Mouse (Mus musculus): ENCODE results near the gene Trio.

Trio gene

DNA sequence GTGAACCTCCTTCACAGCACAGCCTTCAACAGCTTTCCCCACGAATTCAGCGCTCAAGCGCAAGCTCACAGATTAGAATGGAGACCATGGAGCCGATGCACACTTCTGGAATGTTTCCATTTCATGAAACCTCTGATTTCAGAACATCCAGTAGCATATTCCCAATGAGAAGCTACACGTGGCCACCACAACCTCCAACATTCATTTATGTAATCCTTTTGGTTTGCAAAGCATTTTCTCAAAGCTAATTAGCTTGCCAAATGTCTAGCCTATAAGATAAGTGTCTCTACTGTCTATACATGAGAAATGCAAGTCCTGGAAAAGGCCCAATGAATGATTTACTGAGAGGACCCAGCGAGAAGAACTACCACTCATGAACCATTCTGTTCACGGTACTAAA, 74.5 kb downstream of the Trio start:
- no peak for DNase-seq (ENCODE audit: low read depth in 2 of 2, low spot score in 2 of 2)

DNA sequence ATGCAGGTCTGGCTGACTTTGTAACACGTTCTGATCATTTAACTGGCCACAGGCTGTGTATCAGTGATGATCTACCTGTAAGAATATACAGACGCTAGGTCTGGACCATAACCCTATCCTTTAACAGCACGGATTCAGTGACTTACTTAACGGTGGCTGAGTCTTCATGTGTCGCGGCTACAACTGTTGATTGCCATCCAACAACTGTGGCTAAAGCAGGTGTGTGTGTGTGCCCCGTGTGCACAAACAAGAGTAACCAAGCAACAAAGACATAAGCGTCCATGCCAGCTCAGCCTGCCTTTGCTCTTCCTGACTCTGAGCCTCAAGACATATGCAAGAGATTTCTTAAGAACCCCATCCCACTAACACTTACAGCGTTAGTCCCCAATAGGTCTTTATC, 76.5 kb downstream of the Trio start:
- DNase-seq (ENCODE audit: low read depth in 2 of 2, low spot score in 2 of 2): no peak

DNA sequence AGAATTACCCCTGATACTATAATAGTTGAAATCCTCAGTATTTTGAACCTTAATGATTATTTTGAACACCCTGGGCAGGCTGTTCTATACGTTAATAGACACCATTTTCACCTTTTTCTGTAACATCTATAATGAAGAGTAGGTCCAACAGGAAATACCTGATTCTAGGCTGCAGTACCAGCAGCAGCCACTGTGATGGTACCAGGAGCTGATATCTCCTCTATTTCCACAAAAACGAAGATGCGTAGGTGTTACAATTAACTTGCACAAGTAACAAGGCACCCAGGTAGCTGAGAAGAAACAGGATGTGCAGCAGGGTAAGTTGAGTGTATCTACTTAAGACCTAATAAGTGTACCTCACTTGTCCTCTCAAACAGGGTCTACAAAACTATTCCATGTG, 77.8 kb downstream of the Trio start:
- DNase-seq (ENCODE audit: low read depth in 2 of 2, low spot score in 2 of 2): no peak

DNA sequence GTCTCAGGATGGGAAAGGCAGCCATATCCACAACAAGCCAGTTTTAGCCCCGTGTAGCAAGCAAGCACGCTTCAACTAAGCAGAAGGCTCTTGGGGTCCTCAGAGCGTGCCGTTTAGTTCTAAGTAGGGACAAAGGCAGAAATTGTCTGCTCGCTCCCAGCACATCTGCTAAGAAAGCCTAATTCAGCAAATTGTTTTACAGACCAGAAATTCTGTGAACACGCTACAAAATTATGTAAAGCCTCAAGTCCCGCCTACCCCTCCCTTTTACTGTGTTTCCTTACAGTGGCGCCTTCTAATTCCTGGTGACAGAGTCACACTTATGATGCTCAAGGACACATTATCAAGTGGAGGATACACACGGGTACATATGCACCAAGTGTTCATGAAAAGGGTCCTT, 80.1 kb downstream of the Trio start:
- no peak for DNase-seq (ENCODE audit: low read depth in 2 of 2, low spot score in 2 of 2)

DNA sequence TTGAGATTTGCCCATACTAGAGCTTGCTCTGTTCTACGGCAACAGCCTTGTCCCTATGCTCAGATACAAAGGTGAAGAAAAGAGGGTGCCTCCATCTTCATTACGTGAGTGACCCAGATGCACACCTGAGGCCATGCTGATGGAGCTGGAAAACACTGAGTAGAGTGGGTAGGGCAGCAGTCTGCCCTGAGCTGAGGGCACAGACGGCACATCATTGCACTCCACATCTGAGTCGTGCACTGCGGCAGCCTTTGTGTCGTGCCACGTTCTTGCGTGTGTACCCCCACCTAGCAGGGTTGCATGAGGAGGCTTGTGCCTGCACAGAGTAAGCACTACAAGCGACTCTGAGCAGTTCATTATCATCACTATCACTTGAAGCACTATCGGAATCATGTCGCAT, 80.8 kb downstream of the Trio start:
- no peak for DNase-seq (ENCODE audit: low read depth in 2 of 2, low spot score in 2 of 2)

DNA sequence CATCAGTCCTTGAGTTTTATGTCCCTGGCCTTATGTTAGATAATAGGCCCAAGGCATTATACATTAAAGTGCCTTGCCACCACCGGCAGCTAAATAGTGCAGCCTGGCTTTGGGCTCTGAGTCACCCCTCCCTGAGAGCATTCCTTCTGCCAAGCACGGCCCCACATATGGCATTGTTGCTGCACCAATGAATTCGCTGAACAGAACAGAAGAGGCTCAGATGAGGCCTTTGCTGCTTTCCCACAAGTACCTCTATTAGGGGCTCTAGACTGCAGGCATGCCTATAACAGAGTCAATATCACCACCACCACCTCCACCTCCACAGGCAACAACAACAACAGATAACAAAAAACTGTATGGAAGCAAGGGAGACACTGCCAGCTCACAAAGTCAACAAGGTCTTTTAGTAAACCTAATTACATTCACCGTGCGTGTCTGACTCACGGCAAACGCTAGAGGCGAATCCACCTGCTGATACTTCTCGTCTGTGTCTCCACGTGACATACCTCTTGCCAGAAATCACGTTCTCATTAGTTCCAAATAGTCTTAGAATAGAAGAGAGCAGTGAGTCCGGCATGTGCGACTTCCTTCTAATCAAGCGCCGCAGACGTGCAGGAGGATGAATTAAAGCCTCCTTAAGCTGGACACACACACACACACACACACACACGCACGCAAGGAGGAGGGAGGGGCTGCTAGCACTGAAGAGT, 82.0 kb downstream of the Trio start:
- no peak for DNase-seq (ENCODE audit: low read depth in 2 of 2, low spot score in 2 of 2)

DNA sequence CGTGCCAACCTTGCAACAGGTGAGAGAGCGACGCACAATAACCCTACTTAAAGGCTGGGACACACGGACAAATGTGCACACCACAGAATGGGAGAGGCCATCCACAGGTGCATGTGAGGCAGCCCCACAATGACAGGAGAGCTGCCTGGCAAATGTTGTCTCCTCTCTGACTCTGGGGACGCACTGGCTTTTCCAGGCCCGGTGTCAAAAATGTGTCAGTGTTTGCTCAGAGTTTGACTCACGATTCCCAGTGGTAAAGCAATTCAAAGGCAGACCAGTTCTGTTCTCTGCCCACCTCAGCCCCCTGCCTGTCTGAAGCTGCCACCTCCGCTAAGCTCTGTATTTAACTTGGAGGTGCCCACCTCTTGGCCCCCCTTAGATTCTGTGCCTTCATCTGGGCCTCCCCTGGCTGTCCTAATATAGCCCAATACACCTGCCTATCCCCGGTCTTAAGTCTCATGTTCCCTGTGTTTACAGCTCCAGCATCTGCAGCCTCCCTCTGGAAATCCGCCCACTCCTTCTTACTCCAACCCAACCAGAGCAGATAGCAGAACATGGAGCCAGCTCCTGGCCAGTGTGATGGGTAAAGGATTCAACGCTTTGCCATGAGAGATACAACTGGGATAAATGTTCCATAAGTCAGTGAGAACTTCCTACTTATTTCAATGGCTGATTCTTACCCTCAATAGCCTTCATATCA, 83.3 kb downstream of the Trio start:
- DNase-seq (ENCODE audit: low read depth in 2 of 2, low spot score in 2 of 2): no peak

DNA sequence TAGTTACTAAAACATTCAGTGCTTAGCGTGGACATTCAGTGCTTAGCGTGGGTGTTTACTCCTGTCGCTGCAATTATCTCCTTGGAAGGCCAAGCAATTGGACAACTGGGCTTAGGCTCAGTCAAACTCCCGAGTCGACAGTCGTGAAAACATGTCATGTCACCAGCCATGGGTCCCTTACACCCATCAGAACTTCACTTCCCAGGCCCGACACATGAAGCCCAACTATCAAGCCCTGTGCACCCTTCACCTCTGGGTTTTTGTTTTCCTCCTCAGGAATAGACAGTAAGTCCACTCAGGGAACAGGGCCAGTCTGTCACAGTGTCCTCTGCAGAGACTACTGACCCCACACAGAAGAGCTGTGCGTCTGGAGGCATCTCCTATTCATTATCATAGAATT, 84.2 kb downstream of the Trio start:
- DNase-seq (ENCODE audit: low read depth in 2 of 2, low spot score in 2 of 2): no peak

DNA sequence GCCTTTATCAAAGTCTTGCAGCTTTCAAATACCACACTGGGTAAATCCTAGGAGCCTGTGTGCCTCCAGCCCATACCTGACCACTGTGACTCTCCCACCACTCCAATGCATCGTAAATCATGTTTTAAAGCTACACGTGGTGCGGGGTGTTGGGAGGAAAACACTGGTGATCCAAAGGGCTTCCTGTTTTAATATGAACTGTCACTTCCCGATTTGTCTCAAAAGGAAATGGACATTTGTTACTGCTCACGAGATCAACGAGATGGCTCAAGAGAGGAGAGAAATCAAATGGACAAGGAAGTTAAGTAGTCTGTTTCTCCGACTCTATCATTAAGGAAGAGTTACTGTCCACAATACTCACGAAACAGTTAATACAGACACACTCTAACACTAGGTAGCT, 84.6 kb downstream of the Trio start:
- no peak for DNase-seq (ENCODE audit: low read depth in 2 of 2, low spot score in 2 of 2)

DNA sequence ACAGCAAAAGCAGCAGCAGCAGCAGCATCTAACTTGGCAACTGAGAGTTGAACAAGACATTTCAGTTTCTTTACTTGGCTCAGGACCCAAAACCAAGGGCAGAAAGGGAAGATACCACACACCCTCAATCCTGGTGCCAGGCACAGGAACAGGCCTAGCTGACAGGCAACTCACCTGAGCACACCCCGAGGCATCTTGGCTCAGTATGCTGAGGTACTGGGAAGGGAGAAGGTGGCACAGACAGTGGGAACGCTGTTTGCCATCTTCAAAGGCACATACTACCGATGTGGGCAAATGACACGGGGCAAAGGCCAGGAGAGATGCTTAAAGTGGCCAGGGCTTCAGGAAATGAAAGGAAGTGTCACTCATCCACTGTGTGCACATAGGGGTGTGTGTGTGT, 85.6 kb downstream of the Trio start:
- no peak for DNase-seq (ENCODE audit: low read depth in 2 of 2, low spot score in 2 of 2)

DNA sequence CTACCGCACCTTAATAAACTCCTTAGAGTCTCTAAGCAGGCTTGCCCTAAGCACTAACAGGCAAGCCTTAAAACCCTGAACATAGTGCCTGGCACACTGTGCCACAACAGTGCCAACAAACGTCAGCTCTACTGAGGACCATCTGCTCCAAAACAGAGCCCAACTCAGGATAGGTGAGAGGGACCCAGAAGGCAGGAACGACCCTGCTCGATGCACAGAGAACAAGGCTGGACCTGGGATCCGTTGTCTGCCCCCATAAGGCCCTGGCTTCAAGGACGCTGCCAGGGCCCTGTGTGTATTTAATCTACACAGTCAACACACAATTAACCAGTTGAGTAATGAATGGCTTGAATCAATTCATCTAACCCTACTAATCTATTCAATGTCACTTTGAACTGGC, 86.8 kb downstream of the Trio start:
- no peak for DNase-seq (ENCODE audit: low read depth in 2 of 2, low spot score in 2 of 2)

DNA sequence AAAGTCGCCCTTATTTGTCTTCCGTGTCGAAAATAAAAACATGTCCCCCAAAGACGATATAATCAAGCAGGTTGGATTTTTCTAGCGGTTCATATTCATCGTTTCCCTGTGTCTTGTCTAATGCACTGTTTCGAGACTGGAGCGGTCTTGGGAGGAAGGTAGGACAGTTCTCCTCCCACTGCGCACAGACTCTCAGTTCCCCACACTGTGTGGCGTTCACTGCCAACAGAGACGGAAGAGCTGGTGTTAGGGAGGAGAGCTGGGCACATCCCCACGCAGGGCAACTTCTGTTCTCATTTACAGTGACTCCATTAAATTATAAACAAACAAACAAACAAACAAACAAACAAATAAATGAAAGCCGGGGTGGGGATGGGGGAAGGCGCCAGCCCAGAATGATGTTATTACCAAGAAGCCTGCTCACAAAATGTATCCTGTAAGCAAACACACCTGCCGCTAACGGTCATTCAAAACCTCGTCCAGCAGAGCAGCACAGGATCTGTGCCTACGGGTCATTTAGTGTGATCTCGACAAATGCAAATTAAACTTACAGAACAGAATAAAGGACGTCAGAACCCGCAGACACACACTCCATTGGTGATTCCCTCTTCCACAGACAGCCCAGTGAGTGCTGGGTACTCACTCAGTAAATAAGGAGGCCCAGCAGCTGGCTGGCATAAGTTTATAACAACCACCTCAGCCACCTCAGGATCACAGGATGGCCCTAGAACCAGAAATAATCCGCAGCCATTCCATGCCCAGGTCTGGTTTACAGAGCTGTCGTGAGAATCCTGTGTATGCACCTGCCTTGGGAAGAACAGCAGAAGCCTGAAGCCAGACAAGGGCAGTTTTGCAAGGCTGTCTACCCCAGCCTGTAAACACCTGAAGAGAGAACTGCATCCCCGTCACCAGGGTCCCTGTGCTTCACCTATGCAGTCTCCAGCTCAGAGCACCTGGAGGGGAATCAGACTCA, 87.5 kb downstream of the Trio start:
- no peak for DNase-seq (ENCODE audit: low read depth in 2 of 2, low spot score in 2 of 2)

DNA sequence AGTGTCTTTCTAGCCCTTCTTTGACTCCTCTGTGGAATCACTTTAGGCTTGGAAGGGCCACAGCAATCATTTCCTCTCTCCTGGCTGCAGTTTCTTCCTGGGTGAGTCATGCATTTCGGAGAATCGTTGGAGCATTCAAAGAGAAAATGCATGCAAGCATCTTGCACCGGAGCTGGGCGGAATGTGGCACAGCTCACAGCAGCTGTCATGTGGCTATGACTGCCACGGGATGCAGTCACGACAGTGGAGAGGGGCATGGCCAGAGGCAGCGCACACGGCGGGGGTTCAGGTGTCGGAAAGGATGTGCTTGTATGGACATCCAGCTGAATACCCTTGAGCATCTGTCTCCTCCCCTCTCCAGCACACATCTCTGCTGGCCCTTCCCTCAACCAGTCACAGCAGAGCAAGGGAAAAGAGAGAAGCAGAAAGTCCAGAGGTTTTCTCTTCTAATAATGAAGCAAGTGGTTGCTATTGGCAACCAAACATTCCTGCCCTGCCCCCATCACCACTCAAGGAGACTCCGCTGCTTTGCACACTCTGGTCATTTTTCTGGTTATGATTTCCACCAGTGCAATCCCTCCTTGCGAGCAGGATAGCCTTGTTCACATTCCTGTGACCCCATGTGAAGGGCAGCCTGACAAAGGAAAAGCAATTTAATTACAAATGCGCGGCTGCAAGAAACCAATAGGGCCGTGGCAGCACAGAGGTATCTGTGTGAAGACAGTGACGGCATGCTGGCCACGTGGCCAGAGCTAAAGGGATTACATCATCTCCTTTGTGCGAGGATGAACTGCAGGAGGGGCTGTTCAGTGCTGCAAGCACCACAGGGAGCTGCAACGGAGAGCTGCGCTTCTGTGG, 88.4 kb downstream of the Trio start:
- DNase-seq (ENCODE audit: low read depth in 2 of 2, low spot score in 2 of 2): no peak

DNA sequence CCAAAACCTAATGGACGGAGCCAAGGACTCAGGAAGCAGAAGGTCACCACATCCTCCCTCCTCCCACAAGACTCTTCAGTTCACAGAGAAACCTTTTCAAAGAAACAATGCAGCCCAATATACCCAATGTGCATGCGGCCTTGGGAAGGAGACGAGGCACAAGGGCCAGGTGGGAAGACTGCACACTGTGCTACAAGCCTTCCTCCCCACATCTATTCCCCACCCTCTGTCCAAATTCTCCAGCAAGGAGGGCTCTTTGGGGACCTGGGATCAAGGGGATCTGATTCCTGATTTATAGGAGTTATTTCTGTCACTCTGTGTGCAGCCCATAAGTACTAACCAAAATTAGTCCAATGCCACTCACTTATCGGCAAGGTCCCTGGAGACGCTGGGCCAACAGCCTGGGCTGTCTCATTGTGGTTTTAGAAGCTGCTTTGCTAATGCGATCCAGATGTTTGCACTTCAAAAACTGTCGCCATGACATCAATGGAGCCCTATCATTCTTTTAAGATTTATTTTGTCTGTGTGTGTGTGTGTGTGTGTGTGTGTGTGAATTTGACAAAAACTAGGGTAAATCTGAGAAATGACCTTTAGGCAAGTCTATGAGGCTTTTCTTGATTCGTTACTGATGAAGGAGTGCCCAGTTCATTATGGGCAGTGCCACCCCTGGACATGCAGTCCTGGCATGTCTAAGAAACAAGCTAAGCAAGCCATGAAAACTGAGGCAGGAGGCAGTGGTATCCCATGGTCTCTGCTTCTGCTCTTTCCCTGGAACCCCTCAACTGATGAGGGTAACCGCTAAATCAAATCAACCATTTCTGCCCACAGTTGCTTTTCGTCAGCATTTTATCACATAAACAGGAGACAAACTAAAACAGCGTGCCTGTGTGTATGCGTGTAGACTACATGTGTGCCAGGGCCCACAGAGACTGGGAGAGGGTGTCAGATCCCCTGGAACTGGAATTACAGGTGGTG, 89.6 kb downstream of the Trio start:
- DNase-seq (ENCODE audit: low read depth in 2 of 2, low spot score in 2 of 2): no peak

DNA sequence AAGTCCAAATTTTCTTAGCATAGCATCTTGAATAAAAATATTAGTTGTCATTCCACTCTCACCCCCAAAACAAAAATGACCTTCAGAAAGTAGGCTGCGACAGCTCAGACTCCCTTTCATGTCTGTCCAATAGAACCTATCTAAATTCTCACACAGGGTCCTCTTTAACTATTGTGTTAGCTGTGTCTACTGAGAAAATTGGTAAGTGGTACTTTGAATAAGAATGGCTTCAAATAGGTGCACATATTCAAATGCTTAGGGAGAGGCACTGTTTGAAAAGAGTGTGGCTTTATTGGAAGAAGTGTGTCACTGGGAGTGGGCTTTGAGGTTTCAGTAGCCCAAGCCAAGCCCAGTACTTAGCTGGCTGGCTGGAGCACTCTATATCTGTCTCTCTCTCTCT, 92.4 kb downstream of the Trio start:
- DNase-seq (ENCODE audit: low read depth in 2 of 2, low spot score in 2 of 2): no peak

DNA sequence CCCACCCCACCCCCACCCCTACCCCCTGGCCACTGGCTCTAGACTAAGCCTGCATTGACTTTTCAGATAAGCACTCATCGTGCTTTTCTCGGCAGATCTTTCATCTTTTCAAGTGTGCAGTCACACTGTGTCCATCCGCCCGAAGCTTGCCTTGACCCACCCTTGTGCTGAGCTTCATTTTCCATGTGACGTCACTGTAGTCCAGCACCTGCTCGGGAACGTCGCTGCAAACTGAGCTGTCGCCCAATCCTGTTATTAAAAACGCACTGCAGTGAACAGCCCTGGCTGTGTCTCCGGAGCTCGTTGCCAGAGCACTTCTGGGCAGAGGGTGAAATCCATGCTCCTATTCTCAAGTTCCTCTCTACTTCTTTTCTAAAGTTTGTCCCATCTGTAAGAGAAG, 93.8 kb downstream of the Trio start:
- DNase-seq (ENCODE audit: low read depth in 2 of 2, low spot score in 2 of 2): no peak

DNA sequence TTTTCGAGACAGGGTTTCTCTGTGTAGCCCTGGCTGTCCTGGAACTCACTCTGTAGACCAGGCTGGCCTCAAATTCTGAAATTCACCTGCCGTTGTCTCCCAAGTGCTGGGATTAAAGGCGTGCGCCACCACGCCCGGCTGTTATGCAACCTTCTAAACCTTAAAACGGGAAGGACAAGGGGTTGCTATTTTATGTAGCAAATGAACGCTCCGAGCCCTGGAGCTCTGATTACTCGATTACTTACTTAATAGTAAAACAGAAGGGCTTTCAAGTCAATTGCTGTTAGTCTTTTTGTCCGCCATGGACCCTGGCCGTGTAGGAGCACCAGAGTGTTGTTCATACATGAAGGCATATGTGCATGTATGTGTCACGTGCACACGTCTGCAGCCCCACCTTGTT, 94.2 kb downstream of the Trio start:
- no peak for DNase-seq (ENCODE audit: low read depth in 2 of 2, low spot score in 2 of 2)

DNA sequence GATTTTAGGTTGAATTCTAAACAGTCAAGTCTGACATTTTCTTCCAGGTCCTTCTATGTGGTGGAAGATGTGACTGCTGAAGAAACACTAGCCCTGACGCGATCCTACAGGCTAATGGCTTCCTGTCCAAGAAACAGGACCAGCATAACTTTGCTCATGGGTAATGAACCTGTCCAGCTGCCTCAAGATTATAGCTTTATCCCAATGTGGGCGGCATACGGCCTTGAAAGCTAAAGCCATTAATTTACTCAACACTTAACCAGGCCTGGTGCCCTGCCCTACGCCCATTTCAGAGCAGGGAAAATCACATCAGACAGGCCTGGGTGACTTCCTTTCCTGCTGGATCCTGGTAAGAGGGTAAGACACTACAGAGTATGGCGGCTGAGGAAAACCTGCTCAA, 98.0 kb downstream of the Trio start:
- DNase-seq (ENCODE audit: low read depth in 2 of 2, low spot score in 2 of 2): no peak

DNA sequence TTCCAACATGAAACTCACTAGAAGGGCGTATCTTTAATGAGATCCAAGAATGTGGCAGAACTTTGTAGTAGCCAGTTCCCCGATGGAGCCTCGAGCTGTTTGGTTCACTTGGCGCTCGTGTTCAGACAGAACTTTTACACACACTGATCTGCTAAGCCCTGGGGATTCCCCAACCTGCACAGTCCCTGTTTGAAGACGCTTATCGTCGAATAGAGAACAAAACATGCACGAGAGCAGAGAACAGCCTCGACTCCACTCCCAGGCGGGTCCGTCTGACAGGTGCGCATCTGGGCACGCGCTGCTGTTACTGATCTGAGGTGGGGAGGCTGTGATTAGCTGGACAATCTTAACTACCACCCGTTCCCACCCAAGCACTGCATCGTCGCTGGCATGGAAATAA, 98.7 kb downstream of the Trio start:
- DNase-seq (ENCODE audit: low read depth in 2 of 2, low spot score in 2 of 2): peak; percentile 44 to 51

DNA sequence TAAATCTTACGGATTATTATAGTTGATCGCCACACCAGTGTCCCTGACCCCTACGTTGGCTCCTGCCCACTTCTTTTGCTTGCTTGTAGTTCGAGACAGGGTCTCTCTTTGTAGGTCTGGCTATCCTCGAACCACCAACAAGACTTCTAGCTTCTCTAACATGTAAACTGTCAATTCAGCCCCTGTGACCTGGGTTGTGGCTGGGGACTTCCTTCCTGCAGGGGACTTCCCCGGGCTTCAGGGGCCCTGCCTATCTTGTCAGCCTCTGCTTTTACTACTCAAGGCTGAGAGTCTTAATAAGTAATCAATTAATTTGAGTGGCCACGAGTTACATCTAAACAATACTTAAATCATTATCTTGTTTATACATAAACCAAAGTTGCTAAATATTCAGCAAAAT, 99.2 kb downstream of the Trio start:
- peak; percentile 36 to 41 for DNase-seq (ENCODE audit: low read depth in 2 of 2, low spot score in 2 of 2)

Data from CD8-positive naive resting alpha-beta T cell, adult 2 months (primary cell).